Mouse (Mus musculus): ENCODE data around the gene Fam213b.

Fam213b gene

GRCm38 (mm10) chr4:154922931-154923330, 24.0 kb upstream of the Fam213b start:
- DNase-seq (ENCODE audit: low spot score in 2 of 2): no peak

GRCm38 (mm10) chr4:154922291-154922690, 23.4 kb upstream of the Fam213b start:
- no peak for DNase-seq (ENCODE audit: low spot score in 2 of 2)

GRCm38 (mm10) chr4:154916662-154917061, 17.7 kb upstream of the Fam213b start:
- DNase-seq (ENCODE audit: low spot score in 2 of 2): no peak

- DNase-seq (ENCODE audit: low spot score in 2 of 2): no peak
Observed at GRCm38 (mm10) chr4:154915286-154915685, 16.4 kb upstream of the Fam213b start.

- DNase-seq (ENCODE audit: low spot score in 2 of 2): no peak
Observed at GRCm38 (mm10) chr4:154914707-154915106, 15.8 kb upstream of the Fam213b start.

- DNase-seq (ENCODE audit: low spot score in 2 of 2): no peak
Observed at GRCm38 (mm10) chr4:154914252-154914651, 15.3 kb upstream of the Fam213b start.

GRCm38 (mm10) chr4:154913845-154914244, 14.9 kb upstream of the Fam213b start:
- no peak for DNase-seq (ENCODE audit: low spot score in 2 of 2)

- no peak for DNase-seq (ENCODE audit: low spot score in 2 of 2)
Observed at GRCm38 (mm10) chr4:154911644-154912043, 12.7 kb upstream of the Fam213b start.

- no peak for DNase-seq (ENCODE audit: low spot score in 2 of 2)
Observed at GRCm38 (mm10) chr4:154910606-154911522, 11.9 kb upstream of the Fam213b start.

- no peak for DNase-seq (ENCODE audit: low spot score in 2 of 2)
Observed at GRCm38 (mm10) chr4:154908490-154908889, 9.6 kb upstream of the Fam213b start.

- DNase-seq (ENCODE audit: low spot score in 2 of 2): peak; percentile 23 to 80
Observed at GRCm38 (mm10) chr4:154907833-154908232, 8.9 kb upstream of the Fam213b start.

- DNase-seq (ENCODE audit: low spot score in 2 of 2): peak; percentile 82 to 86
Observed at GRCm38 (mm10) chr4:154904185-154905071, 5.5 kb upstream of the Fam213b start.

- DNase-seq (ENCODE audit: low spot score in 2 of 2): no peak
Observed at GRCm38 (mm10) chr4:154902371-154902770, 3.4 kb upstream of the Fam213b start.

- no peak for DNase-seq (ENCODE audit: low spot score in 2 of 2)
Observed at GRCm38 (mm10) chr4:154897676-154898465, 1.1 kb downstream of the Fam213b start.

- DNase-seq (ENCODE audit: low spot score in 2 of 2): no peak
Observed at GRCm38 (mm10) chr4:154895549-154895948, 3.4 kb downstream of the Fam213b start.

- DNase-seq (ENCODE audit: low spot score in 2 of 2): no peak
Observed at GRCm38 (mm10) chr4:154890887-154891286, 8.0 kb downstream of the Fam213b start.

- DNase-seq (ENCODE audit: low spot score in 2 of 2): no peak
Observed at GRCm38 (mm10) chr4:154887593-154888250, 11.2 kb downstream of the Fam213b start.

GRCm38 (mm10) chr4:154886876-154887592, 11.9 kb downstream of the Fam213b start:
- no peak for DNase-seq (ENCODE audit: low spot score in 2 of 2)

GRCm38 (mm10) chr4:154885416-154885815, 13.5 kb downstream of the Fam213b start:
- DNase-seq (ENCODE audit: low spot score in 2 of 2): no peak

- DNase-seq (ENCODE audit: low spot score in 2 of 2): no peak
Observed at GRCm38 (mm10) chr4:154882014-154882659, 16.8 kb downstream of the Fam213b start.

Measured in thymus, postnatal 10 days (tissue).